Mouse (Mus musculus) A20 (cell line): ENCODE data around the gene Pou4f2.

Experiments used
- DNase-seq: peaks from one replicate; pipeline ENCODE4 v3.0.0-alpha.2; 2011; ENCODE audit warnings: low read depth, low spot score

Pou4f2 gene

GRCm38 (mm10) chr8:78436071-78436651 is at the start of gene Pou4f2:
Gene Pou4f2 (minus strand): TSS chr8:78436645.
- DNase-seq = no peak

GRCm38 (mm10) chr8:78477051-78477829 is 40.8 kb upstream of the Pou4f2 start:
- no peak for DNase-seq

- peak; percentile 44 for DNase-seq
Observed at GRCm38 (mm10) chr8:78467889-78468288, 31.4 kb upstream of the Pou4f2 start.

- DNase-seq = no peak
Observed at GRCm38 (mm10) chr8:78463941-78464340, 27.5 kb upstream of the Pou4f2 start.

- DNase-seq = no peak
Observed at GRCm38 (mm10) chr8:78456441-78456840, 20.0 kb upstream of the Pou4f2 start.

GRCm38 (mm10) chr8:78442781-78443180 is 6.3 kb upstream of the Pou4f2 start:
- DNase-seq = no peak

GRCm38 (mm10) chr8:78438121-78438520 is 1.7 kb upstream of the Pou4f2 start:
- no peak for DNase-seq

GRCm38 (mm10) chr8:78437140-78438045 is 948 bp upstream of the Pou4f2 start:
- no peak for DNase-seq

GRCm38 (mm10) chr8:78436661-78437060 is 216 bp upstream of the Pou4f2 start:
- DNase-seq = no peak

- DNase-seq = no peak
Observed at GRCm38 (mm10) chr8:78435624-78435960, 853 bp downstream of the Pou4f2 start.

- no peak for DNase-seq
Observed at GRCm38 (mm10) chr8:78434823-78435623, 1.4 kb downstream of the Pou4f2 start.

GRCm38 (mm10) chr8:78434340-78434739 is 2.1 kb downstream of the Pou4f2 start:
- DNase-seq = no peak

GRCm38 (mm10) chr8:78433318-78433717 is 3.1 kb downstream of the Pou4f2 start:
- DNase-seq = no peak

- DNase-seq = no peak
Observed at GRCm38 (mm10) chr8:78432451-78432850, 4.0 kb downstream of the Pou4f2 start.

- DNase-seq = peak; percentile 4
Observed at GRCm38 (mm10) chr8:78431356-78431755, 5.1 kb downstream of the Pou4f2 start.

GRCm38 (mm10) chr8:78428148-78428547 is 8.3 kb downstream of the Pou4f2 start:
- DNase-seq = no peak

- no peak for DNase-seq
Observed at GRCm38 (mm10) chr8:78427769-78428130, 8.7 kb downstream of the Pou4f2 start.

GRCm38 (mm10) chr8:78426875-78427768 is 9.3 kb downstream of the Pou4f2 start:
- DNase-seq = no peak

GRCm38 (mm10) chr8:78426455-78426854 is 10.0 kb downstream of the Pou4f2 start:
- DNase-seq = no peak

GRCm38 (mm10) chr8:78423937-78424336 is 12.5 kb downstream of the Pou4f2 start:
- DNase-seq = no peak

GRCm38 (mm10) chr8:78420101-78420503 is 16.3 kb downstream of the Pou4f2 start:
- no peak for DNase-seq
